Mouse (Mus musculus): ENCODE measurements at regions not wholly inside any gene's neighbourhood (a gene's known extent, or its start where the extent isn't known, plus 50 kb on each side); places are given as distances from the start of the nearest gene placed in this dataset.

- POLR2A ChIA-PET, result no interaction called here
Measured at GRCm38 (mm10) chr1:78876156-78876555, 59.6 kb downstream of the Kcne4 start.

GRCm38 (mm10) chr1:78879246-78879645 is 62.7 kb downstream of the Kcne4 start:
- POLR2A ChIA-PET, result interaction anchor here in 1 of 4 experiments (0.7 kb wide), 1 partner anchor 436 kb away, joined by 3 read pairs; no protein-coding TSS in a partner anchor
- CTCF ChIA-PET, result no interaction called here

More at GRCm38 (mm10) chr1:78876156-78876555, 59.6 kb downstream of the Kcne4 start:
- CTCF ChIA-PET, result interaction anchor here in 1 of 4 experiments (0.6 kb wide), 1 partner anchor 49 kb away, joined by 3 read pairs; no protein-coding TSS in a partner anchor

GRCm38 (mm10) chr1:78882455-78882854 is 65.9 kb downstream of the Kcne4 start:
- POLR2A ChIA-PET, result no interaction called here
- CTCF ChIA-PET, result interaction anchor here in 1 of 4 experiments (0.5 kb wide), 1 partner anchor 51 kb away, joined by 3 read pairs; no protein-coding TSS in a partner anchor

GRCm38 (mm10) chr1:78889241-78889640 is 72.7 kb downstream of the Kcne4 start:
- ChIA-PET CTCF (interaction anchor here in 1 of 4 experiments (0.7 kb wide), 1 partner anchor 58 kb away, joined by 5 read pairs; no protein-coding TSS in a partner anchor), POLR2A (no interaction called here)

GRCm38 (mm10) chr1:78891344-78891743 is 74.8 kb downstream of the Kcne4 start:
- CTCF ChIA-PET, result no interaction called here
- POLR2A ChIA-PET, result no interaction called here

- POLR2A ChIA-PET, result no interaction called here
- CTCF ChIA-PET, result no interaction called here
Measured at GRCm38 (mm10) chr1:78894301-78894700, 77.7 kb downstream of the Kcne4 start.

GRCm38 (mm10) chr1:78895112-78895511 is 78.6 kb downstream of the Kcne4 start:
- CTCF ChIA-PET, result interaction anchor here in 1 of 4 experiments (0.6 kb wide), 1 partner anchor 1757 kb away, joined by 3 read pairs; no protein-coding TSS in a partner anchor
- POLR2A ChIA-PET, result no interaction called here

- CTCF ChIA-PET, result interaction anchor here in 1 of 4 experiments (0.6 kb wide), 1 partner anchor 885 kb away, joined by 3 read pairs; no protein-coding TSS in a partner anchor
- POLR2A ChIA-PET, result interaction anchor here in 1 of 4 experiments (2.1 kb wide), 1 partner anchor 9 kb away, joined by 6 read pairs; no protein-coding TSS in a partner anchor
Measured at GRCm38 (mm10) chr1:78907591-78907990, 91.0 kb downstream of the Kcne4 start.

GRCm38 (mm10) chr1:78907991-78908390 is 91.4 kb downstream of the Kcne4 start:
- ChIA-PET CTCF (no interaction called here), POLR2A (interaction anchor here in 1 of 4 experiments (2.1 kb wide), 1 partner anchor 9 kb away, joined by 6 read pairs; no protein-coding TSS in a partner anchor)

GRCm38 (mm10) chr1:78913791-78914190 is 97.2 kb downstream of the Kcne4 start:
- ChIA-PET POLR2A (no interaction called here), CTCF (interaction anchor here in 1 of 4 experiments (0.5 kb wide), 1 partner anchor 861 kb away, joined by 17 read pairs; no protein-coding TSS in a partner anchor)

- POLR2A ChIA-PET, result no interaction called here
- CTCF ChIA-PET, result interaction anchor here in 1 of 4 experiments (0.6 kb wide), 1 partner anchor 384 kb away, joined by 3 read pairs; no protein-coding TSS in a partner anchor
Measured at GRCm38 (mm10) chr1:78919863-78920262, 103.3 kb downstream of the Kcne4 start.

GRCm38 (mm10) chr1:78929975-78930374 is 113.4 kb downstream of the Kcne4 start:
- POLR2A ChIA-PET, result no interaction called here
- CTCF ChIA-PET, result no interaction called here

- CTCF ChIA-PET, result no interaction called here
- POLR2A ChIA-PET, result no interaction called here
Measured at GRCm38 (mm10) chr1:78939871-78940270, 123.3 kb downstream of the Kcne4 start.

GRCm38 (mm10) chr1:78945588-78945987 is 129.0 kb downstream of the Kcne4 start:
- CTCF ChIA-PET, result no interaction called here
- POLR2A ChIA-PET, result no interaction called here

- POLR2A ChIA-PET, result no interaction called here
- CTCF ChIA-PET, result no interaction called here
Measured at GRCm38 (mm10) chr1:78980051-78980450, 163.5 kb downstream of the Kcne4 start.
